Mouse (Mus musculus) kidney, postnatal 25 days (tissue): ENCODE data around the gene Cda.

Source experiments
- DNase-seq, 2 experiments: peaks; one replicate each; pipeline ENCODE4 v3.0.0; 2021; ENCODE audit warnings: mixed read lengths in 2 of 2

Cda gene

DNA sequence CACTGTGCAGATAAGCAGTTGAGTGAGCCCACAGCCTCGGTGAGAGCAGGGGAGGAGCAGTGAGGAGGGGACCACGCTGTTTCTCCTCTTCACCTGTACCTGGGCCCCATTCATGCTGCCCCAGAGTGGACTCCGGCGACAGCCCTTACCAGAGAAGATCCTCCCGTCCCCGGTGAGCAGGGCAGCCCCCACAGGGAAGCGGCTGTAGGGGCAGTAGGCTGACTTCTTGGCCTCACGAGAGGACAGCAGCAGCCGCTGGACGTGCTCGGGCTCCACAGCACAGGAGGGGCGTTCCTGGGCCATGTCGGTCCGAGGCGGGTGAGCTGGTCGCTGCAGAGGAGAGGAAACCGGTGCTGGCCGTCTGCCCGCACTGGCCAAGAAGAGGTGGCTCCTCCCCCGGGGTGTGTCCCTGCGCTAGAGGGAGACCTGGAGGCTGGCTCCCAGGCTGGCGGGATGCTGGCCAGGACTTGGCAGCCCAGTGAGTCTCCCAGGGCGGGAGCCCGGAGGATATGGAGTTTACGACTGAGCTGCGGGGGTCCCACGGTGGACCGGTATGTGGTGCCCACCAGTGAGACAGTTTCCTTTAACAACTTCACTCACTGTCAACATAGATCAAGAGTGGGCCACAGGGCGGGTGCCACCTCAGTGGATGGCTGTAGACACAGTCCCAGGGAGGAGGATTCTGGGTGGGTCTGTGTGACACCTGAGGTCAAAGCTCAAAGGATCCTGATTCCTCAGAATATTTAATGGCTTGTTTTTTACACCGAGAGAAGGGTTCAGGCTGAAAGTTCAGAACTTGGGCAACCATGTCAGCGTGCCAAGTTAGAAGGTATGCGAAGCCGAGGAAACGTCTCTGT is at the start of gene Cda:
TSS of gene Cda (minus strand) at position 352 of the 857 bp plus-strand sequence.
- peak; percentile 96 to 97 for DNase-seq

DNA sequence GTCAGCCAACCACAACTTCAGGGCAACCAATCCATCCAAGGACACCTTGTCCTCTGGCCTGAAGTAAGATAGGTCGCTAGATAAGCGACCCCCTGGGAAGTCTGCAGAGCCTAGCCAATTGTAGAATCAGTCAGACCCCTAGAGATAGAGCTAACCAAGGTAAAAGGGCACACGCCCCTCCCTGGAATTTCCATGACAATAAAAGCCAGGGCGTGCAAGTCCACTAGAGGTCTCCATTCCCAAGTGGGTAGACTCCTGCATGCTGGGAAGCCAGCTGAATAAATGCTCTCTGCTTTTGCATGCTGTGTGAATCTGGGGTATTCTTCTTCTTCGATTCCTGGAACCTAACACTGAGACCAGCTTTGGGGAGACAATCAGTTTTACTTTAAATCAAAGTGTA is 48.6 kb upstream of the Cda start:
- no peak for DNase-seq

DNA sequence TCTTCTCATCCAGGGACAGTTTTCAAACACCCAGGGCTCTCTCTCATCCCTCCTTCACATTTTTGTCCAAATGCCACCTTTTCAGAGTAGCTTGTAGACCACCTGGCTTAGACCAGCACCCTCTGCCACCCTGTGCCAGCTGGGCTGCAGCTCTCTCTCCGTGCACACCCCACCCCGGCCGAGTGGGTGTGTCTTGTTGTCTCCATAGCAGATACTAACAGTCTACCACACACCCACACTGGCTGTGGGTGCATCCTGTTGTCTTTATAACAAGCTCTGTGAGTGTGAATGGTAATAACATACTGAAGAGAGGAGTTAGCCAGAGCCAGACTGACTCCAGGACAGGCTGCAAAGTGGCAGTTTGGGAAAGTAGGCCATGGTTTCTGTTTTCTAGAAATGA is 48.2 kb upstream of the Cda start:
- no peak for DNase-seq

DNA sequence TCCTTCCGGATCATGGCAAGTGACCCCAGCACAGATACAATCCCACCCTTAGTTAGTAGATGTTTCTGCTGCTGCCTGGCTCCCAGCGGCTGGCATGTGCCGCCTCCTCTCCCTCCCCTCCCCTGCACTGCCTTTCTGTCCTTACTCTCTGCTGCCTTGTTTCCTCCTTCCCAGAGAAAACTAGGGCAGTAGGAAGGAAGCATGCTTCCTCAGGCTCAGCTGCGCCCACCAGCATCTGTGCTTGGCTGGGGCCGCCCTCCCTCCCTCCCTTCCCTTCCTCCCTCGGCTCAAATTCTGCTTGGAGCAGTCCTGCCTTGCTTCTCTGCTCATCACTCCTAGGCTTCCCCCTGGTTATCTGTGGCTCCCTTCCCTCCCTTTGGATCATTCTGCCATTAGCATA is 46.9 kb upstream of the Cda start:
- peak in 1 of 2 experiments; percentile 15 for DNase-seq

DNA sequence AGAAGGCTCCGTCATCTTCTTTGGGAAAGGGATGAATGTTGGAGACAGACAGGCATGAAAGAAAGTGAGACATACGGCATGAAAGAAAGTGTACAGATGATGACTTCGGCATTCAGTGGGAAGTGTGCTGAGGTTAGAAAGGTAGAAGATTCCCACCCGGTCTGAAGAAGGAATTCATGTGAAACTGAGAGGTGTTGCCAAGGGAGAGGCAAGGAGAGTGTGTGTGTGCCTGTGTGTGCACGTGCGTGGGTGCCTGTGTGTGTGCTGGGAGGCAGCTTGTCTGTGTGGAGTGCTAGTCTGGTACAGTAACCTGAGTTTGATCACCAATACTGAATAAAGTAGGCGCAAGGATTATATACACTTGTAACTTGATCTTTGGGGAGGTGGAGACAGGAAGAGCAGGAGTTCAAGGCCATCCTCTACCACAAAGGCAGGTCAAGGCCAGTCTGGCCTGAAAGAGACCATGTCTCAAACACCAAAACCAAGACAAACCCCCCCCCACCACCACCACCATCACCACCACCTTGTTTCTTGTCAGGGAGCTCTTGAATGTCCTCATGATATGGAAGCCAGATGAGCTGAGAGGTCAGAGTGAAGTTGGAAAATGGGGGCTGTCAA is 43.8 kb upstream of the Cda start:
- DNase-seq, result no peak

DNA sequence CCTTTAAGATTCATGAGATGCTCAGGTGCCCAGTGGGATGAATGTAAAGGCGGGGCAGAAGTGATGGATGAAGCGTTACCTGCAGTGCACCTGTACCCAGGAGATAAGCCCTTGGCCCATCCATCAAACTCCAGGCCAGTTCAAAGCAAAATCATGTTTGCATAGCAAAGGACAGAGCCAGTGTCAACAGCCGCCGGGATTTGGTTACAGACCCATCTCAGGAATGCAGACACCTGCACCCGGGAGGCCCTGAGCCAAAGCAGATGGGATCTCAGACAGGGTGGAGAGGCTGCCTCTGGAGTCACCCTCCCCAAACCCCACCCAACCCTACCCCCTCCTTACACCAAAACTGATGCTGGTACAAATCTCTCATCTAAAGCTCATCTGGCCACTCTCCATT is 43.2 kb upstream of the Cda start:
- DNase-seq, result no peak

DNA sequence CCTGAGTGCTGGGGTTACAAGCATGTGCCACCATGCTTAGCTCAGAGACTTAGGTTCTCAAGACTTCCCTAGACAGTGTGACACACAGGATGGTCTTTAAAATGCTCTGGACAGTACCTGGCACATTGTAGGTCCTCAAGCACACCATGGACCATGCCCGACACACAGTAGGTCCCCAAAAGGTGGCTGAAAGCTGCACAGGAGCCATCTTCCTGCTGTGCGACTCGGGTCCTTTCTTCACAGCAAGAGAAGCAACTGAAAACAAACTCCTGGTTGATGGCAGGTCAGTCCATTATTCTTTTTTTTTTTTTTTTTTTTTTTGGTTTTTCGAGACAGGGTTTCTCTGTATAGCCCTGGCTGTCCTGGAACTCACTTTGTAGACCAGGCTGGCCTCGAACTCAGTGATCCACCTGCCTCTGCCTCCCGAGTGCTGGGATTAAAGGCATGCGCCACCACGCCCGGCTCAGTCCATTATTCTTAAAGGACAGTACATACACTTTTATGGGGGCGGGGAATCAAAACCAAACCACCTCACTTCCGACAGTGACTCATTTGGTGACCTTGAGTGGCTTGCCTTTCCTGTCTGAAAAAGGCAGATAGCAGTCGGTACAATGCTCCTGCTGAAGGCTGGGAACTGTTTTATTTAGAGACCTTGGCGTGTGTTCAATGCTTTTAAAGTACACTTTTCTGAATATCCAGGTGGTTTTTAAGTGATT is 39.8 kb upstream of the Cda start:
- peak in 1 of 2 experiments; percentile 17 for DNase-seq

DNA sequence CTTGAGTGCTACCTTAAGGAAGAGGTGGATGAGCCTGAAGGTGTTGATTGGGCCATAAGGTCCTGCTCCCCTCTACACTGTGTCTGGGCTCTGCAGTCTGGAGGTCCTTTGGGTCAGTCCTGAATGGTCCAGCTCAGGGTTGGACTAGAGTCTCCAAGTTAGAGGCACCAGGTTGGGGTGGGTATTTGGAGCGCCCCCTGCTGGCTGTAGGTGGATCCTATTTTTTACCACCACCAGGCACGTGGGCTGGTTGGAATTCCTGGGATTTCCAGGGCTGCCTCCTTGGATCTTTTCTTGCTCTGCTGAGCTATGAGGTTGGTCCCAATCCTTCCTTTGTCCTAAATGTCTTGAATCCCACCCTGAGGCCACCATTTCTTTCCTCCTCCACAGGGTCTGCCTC is 37.0 kb upstream of the Cda start:
- peak; percentile 71 to 75 for DNase-seq

DNA sequence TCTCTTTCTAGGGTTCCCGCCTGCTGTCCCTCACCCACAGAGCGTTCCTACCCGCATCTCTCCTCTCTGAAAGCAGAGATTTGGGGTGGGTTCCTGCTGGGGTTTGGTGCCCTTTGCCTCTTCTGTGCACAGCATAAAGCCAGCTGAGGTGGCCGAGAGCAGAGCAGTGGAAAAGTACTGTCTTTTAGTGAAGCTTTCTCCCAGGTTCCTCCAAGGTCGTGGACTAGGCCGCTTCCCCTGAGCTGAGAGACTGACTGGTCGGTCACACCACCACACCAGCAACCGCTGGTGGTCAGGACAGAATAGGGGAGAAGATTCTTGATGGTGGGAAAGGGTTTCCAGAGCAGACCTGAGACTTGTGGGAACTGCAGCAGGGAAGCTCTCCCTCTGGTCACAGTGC is 28.9 kb upstream of the Cda start:
- no peak for DNase-seq

DNA sequence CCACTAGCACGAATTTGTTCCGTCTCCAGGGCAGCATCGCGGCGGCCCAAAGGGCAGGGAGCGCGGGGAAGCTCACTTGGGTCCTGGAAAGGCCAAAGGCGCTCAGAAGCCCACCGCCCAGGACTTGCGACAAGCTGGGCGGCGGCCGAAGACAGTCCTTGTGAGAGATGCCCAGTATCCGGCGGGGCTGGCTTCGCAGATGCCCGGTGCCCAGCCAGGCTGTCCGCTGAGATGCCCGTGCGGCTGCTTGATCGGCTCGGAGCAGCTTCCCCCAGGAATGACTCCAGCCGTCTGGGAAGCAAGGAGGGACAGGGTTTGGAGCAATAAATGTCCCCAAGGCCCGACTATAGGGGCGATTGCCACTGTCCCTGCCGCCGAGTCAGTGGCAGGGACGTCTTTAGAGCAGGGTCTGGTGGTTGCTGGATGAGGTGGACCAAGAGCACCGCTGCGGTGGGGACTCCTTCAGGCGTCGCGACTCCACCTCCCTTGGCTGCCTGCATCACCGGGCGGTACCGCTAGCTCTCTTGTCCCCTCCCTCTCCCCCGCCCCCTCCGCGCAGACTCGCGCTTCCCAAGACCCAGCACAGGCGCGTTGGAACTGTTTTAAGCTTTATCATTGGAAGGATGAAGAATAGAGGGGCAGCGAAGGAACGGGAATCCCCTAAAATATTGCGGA is 28.3 kb upstream of the Cda start, which contains the start of gene Fam43b:
TSS of gene Fam43b (minus strand) at position 558 of the 675 bp plus-strand sequence.
- peak; percentile 51 for DNase-seq

DNA sequence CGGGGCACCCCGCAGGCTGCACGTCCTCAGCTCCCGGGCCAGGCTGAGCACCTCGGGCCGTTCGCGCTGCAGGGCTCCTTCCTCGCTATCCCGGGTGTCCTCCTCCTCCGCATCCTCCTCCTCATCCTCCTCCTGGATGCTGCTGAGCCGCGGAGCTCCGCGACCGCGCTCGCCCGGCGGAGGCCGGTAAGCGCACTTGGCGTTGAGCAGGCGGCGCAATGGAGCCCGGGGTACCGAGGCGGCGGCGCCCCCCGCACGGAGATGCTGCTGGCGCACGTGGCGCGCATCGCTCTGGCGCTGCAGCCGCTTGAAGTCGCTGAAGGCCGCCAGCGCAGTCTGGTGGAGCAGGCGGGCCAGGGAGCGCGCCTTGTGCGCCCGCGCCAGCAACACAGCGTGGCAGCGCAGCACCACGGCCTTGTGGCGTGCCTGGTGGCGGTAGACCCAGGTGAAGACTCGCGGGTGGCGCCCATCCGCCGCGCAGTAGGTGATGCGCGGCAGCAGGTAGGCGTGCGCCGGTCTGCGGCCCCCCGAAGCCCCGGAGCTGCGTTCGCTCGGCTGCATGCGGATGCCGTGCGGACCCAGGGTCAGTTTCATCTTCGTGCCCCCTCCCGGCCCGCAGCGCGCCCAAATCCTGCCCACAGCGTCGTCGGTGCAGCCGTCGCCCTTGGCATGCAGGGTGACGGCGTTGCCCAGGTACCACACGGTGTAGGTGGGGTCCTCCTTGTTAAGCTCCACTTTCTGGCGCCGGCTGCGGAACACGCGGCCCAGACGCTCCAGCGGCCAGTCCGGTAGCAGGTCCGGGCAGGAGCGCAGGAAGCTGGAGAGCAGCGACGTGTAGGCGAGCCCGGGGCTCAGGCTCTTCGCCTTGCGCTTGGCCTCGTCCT is 27.5 kb upstream of the Cda start:
- DNase-seq, result no peak

DNA sequence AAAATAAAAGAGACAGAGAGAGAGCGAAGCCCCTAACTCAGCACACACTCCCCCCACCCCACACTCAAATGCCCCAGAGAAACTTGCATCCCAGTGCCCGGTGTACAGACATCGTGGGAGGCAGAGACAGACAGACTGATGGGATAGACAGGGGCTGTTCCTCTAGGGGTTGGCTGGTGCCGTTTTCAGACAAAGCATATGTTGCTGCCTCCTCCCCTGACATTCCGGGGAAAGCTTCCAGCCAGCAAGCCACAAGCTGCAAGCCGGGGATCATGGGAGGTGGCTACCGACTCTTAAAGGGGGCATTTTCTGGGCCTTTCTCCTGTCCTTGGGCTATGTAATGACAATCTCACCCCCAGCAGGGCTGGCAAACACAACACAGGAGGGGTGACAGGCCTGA is 25.9 kb upstream of the Cda start:
- DNase-seq, result no peak

DNA sequence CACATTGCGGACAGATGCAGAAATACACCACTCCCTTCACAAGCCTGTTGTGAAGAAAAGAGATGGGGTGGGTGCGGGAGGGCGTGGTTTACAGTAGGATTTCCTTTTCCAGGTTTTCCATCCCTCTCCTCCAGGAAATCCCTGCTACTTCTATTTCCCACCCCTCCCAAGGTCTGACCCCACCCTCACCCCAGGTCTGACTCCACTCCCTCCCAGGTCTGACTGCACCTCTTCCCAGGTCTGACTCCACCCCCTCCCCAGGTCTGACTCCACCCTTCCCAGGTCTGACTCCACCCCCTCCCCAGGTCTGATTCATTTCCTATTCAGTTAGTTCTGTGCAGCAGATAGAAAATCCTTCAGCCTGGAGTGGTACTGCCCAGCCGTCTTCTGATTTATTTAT is 16.0 kb upstream of the Cda start:
- DNase-seq, result no peak

DNA sequence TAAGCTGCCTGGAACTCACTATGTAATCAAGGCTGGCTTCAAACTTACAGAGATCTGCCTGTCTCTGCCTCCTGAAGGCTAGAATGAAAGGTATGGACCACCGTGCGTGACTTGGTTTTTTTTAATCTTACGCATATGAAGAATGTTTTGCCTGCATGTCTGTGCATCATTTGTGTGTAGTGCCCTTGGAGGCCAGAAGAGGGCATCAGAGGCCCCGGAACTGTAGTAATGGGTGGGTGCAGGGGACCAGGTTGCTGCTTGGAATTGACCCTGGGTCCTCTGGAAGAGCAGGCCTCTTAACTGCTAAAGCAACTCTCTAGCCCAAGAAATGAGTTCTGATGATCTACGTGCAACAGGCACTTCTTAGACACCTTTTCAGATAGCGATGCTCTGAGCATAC is 14.7 kb upstream of the Cda start:
- DNase-seq, result no peak

DNA sequence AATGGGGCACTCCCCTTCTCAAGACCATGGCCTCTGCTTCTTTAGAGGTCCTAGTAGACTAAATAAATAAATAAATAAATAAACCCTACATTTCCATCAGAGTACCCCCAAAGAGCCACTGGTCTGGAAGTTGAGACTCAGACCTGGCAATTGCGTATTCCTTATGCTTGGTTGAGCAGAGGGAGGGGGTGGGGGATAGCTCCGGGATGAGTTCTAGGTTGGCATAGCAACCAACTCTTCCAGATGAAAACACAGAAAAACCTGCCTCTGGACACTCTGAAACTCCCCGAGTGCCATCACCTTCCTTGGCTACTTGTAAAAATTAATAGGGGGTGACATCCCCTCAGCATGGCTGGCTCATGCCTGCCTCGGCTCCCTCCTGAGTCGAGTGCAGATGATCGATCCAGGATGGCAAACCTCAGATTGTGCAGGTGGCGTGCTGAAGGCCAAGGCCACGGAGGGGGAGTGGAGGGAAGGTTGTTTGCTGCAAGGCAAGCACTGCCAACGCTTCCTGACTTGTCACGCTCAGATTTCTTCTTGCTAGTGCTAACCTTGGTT is 12.4 kb upstream of the Cda start:
- no peak for DNase-seq

DNA sequence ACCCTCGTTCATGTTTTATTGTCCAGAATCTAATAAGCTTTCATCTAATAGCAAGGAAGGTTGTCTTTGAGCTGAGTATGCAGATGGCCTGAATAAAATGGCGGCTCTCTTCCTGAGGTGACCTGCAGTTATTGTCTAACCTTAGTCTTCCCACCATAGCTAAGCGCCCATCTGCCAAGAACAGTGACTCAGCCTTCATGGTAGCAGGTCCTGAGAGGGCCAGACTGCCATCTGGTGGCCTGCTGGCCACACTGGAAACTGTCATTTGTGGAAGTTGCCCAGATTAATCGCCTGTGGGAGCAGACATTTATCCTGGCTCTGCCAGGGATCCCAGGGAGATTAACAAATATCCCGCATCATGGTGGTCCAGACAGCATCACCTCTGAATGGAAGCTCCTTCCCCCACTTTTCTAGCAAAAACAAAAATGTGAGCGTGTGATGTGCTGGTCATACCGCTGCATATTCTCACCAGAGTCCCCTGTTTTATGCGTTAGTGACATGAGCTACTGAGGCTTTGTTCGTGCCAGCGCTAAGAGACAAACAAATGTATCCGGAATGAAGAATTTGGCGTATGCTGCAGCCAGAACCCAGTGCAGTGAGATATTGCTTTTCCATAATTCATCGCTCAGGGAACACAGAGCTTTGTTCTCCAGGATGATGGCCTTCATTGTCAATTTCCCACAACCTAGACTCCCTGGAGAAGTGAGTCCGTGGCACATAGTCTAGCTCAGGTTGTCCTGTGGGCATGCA is 11.5 kb upstream of the Cda start:
- peak; percentile 88 to 89 for DNase-seq

DNA sequence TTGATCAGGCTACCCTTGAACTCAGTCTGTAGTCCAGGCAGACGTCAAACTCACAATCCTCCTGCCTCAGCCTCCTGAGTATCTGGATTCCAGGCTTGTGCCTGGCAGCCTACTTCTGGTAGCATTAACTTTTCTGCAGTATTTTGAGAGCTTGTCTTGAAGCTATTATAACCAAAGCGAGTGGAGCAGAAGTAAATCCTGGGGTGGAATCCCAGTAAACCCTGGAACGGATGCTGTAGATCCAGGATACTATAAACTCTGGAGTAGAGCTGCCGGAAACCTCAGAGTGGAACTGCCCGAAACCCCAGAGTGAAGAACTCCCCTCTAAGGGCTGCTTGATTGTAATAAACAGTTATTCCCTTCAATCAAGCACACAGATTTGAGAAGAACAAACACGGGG is 9.7 kb upstream of the Cda start:
- peak; percentile 66 to 77 for DNase-seq

DNA sequence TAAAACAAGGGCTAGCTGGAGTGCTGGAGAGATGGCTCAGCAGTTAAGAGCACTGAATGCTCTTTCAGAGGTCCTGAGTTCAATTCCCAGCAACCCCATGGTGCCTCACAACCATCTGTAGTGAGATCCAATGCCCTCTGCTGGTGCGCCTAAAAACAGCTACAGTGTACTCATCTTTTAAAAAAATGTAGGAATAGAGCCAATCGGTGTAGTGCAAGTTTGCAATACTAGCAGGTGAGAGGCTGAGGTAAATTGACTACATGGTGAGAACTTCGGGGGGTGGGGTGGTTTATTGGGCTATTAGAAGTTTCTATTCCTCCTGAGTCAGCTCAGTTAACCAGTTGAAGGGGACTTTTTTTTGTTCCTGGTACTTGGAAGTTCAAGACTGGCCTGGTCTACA is 7.3 kb upstream of the Cda start:
- DNase-seq, result no peak

DNA sequence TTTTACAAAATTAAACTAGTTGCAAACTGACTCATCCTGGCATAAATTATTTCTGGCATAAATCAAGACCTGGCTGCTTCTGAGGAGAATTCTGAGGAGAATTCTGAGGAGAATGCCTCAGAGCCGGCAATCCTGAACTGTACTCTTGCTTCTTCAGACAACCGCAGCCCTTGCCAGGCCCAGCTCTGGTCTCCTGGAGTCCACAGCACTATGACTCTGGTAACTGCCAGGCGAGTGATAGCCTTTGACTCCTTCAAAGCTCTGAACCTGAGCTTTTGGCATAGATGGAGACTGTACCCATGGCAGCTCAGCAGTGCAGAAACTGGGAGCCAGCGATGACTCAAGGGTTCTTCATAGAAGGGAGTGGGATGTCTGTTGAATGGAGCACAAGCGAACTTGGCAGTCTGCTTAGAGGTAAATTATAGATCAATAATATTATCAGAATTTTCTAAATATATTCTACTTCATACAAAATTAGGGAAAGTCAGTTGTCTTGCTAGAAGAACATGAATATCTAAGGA is 3.3 kb upstream of the Cda start:
- DNase-seq, result no peak

DNA sequence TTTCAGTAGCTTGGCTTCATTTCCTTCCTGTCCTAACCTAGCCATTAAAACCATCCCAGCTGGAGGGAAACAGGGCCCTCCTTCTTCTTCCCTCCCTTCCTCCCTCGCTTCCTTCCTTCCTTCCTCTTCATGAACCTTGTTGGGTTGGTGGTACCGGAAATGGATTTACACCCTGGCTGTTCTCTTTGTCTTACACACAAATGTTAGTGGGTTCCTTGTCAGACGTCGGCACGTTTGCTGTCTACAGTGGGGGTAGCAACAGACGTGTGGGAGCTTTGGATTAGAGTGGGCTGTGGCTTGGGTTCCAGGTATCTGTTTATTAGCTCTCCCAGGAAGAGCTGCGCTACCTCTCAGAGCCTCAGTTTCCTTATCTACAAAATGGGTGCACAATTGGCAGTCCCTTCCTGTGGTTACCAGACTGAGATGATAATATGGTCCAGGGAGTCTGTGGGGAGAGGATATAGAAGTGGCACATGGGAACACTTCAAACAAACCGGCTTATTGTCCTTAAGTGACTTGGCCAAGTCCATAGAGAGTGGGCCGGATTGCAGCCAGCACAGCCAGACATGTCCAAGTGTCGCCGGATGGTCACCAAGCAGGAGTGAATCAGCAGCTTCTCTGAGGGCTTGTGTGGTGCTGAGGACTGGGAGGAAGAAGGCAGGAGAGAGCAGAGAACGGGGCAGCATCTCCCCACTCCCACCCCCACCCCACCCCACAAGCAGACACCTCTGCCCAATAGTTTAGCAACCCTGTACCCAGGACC is 887 bp upstream of the Cda start:
- DNase-seq, result no peak
